Mouse (Mus musculus): ENCODE measurements at regions not wholly inside any gene's neighbourhood (a gene's known extent, or its start where the extent isn't known, plus 50 kb on each side); places are given as distances from the start of the nearest gene placed in this dataset.
A peak's percentile ranks its signal among the peaks of the same experiment; 100 is the strongest.

DNA sequence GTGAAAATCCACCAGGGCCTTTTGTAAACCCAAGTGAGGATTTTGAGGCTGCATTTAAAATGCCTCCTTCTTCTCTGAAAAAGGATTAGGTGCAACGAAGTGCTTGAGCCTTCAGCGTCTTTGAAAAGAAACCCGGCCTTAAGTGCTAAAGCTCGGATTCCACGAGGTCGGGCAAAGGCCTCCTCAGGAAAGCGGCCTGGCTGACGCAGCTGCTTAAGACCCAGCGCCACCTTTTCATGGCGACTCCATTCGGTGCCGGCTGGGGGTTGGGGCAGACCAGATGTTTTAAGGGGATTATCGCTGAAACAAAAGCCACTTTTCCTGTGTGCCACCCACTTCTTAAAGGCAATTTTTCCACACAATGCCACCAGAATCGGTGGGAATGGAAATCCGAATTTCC lies 61.6 kb upstream of the 4932438H23Rik start:
- WGBS: 41% methylated on average over 15 of the region's 15 CpGs
- no peak overlapping the region for H3K27ac ChIP-seq
- H3K4me1 ChIP-seq: no peaks in the 10 kb centered on the region
- no peak overlapping the region for H3K4me3 ChIP-seq
- no peak overlapping the region for H3K4me2 ChIP-seq (replicated peaks)
- no peak overlapping the region for H3K9ac ChIP-seq
- H3K36me3 ChIP-seq: no peaks in the 10 kb centered on the region
- no peak for ATAC-seq (ENCODE audit: low FRiP score)
- H3K9me3 ChIP-seq (replicated peaks): no peaks in the 10 kb centered on the region
- H3K27me3 ChIP-seq: peaks cover 61% of the 10 kb centered on the region

DNA sequence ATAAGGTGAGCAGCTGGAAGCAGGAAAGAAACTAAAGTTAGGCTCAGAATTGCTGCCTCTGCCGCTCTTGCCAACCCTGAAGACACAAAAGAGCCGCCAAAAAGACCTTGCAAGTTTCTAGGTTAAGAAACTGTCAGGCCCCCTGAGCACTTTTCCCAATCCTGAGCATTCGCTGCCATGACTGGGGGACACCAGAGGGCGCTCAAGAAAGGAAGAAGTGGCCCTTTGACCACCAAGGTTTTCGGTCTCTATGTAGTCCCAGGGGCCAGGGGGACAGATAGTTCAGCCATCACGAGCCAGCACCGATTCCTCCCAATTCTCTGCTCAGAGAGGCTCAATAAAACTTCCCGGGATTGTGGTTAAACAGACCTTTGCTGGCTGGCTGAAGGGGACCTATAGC lies 64.6 kb upstream of the Olig2 start:
- no peak overlapping the region for H3K27ac ChIP-seq

DNA sequence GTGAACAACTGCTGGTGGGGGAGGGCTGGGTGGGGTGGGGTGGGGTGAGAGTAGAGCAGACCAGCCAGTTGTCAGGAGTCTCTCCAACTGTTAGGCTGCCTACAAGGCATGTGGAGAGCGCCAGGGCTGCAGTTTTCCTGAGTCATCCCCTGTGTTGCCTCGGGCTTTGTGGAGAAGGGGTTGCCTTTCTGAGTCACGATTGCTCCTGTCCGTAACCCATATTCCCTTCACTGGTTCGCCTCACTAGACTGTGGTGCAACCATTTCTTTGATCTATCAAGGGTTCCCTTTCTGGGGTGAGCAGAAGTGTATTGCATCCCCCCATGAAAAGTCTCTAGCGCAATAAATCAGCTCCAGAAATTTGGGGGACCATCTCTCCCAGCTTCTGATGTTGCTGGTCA lies 63.6 kb upstream of the Olig2 start:
- no peaks in the 10 kb centered on the region for H3K9me3 ChIP-seq (replicated peaks)
- ATAC-seq (ENCODE audit: low FRiP score): no peak
- no peak overlapping the region for H3K4me2 ChIP-seq (replicated peaks)
- H3K9ac ChIP-seq: no peak overlapping the region
- no peaks in the 10 kb centered on the region for H3K4me1 ChIP-seq
- no peaks in the 10 kb centered on the region for H3K36me3 ChIP-seq
- peaks cover 98% of the 10 kb centered on the region for H3K27me3 ChIP-seq
- no peak overlapping the region for H3K4me3 ChIP-seq
- no peak overlapping the region for H3K27ac ChIP-seq
- 69% methylated on average over 6 of the region's 6 CpGs for WGBS

More for the DNA sequence above, 64.6 kb upstream of the Olig2 start:
- H3K4me3 ChIP-seq: no peak overlapping the region
- no peaks in the 10 kb centered on the region for H3K36me3 ChIP-seq
- no peak for ATAC-seq (ENCODE audit: low FRiP score)
- H3K27me3 ChIP-seq: peaks cover 98% of the 10 kb centered on the region
- 12% methylated on average over 8 of the region's 8 CpGs for whole genome bisulfite sequencing
- no peak overlapping the region for H3K9ac ChIP-seq
- H3K4me1 ChIP-seq: no peaks in the 10 kb centered on the region
- H3K4me2 ChIP-seq (replicated peaks): no peak overlapping the region
- no peaks in the 10 kb centered on the region for H3K9me3 ChIP-seq (replicated peaks)

DNA sequence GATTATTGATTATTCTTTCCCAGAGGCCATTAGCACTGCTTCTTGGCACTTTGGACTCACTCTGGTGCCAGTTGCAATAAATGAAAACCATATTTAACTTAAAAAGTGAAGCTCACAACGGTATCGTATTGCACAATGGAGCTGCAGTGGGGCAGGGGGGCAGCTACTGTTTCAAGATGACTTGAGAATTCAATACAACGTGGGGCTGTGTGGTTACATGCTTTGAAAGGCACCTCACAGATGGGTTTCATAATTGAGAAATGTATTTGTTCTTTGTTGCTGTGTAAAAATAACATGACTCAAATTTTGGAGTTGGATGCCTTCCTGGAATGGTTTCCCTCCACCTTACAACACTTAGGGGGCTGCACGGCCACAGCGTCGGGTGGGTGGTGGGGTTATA lies 62.9 kb upstream of the Olig2 start:
- Histone ChIP-seq H3K36me3 (no peaks in the 10 kb centered on the region), H3K9me3 (replicated peaks) (no peaks in the 10 kb centered on the region), H3K4me1 (no peaks in the 10 kb centered on the region), H3K9ac (no peak overlapping the region), H3K4me3 (no peak overlapping the region), H3K27me3 (peaks cover 98% of the 10 kb centered on the region), H3K27ac (no peak overlapping the region), H3K4me2 (replicated peaks) (no peak overlapping the region)
- WGBS: 76% methylated on average over 6 of the region's 6 CpGs
- no peak for ATAC-seq (ENCODE audit: low FRiP score)

DNA sequence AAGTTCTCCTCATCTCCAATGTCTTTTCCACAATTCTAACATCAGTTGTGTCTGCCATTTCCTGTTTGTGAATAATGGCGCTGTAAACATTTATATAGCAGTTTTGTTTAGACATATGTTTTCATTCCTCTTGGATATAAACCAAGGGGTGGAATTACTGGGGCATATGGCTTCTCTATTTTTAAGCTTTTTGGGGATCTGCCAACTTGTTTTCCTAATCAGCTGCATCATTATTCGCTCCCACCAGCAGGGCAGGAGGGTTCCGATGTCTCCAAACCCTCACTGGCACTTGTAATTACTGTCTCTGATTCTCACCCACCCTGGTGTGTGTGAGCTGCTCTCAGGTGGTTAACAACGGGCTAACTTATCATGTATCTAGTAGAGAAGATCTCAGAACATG lies 59.4 kb upstream of the Olig2 start:
- H3K36me3 ChIP-seq: no peaks in the 10 kb centered on the region
- H3K4me2 ChIP-seq (replicated peaks): no peak overlapping the region
- no peak overlapping the region for H3K4me3 ChIP-seq
- no peak overlapping the region for H3K27ac ChIP-seq
- no peak for ATAC-seq (ENCODE audit: low FRiP score)
- H3K9ac ChIP-seq: no peak overlapping the region
- peaks cover 99% of the 10 kb centered on the region for H3K27me3 ChIP-seq
- WGBS: 81% methylated on average over 4 of the region's 4 CpGs
- H3K9me3 ChIP-seq (replicated peaks): no peaks in the 10 kb centered on the region
- H3K4me1 ChIP-seq: peaks cover 7% of the 10 kb centered on the region

DNA sequence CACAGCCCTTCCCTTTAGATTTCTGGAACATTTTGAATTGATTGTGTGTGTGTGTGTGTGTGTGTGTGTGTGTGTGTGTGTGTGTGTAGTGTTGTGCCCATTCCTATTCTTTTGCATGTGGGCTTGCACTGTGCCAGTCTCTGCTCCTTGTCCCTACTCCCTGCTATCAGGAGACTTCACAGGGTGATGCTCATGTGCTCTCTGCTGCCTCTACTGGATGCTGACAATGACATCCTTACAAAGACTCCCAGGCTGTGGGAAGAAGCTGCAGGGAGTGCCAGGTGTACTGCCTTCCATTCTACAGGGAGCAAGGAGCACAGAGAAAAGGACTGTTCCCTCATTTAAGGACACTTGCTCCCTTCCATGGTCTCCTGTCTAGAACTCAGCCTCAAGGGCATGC lies 58.4 kb upstream of the Olig2 start:
- Histone ChIP-seq H3K4me3 (no peak overlapping the region), H3K36me3 (no peaks in the 10 kb centered on the region), H3K9ac (no peak overlapping the region), H3K9me3 (replicated peaks) (no peaks in the 10 kb centered on the region), H3K27me3 (peaks cover 99% of the 10 kb centered on the region), H3K4me2 (replicated peaks) (no peak overlapping the region), H3K4me1 (peaks cover 7% of the 10 kb centered on the region), H3K27ac (no peak overlapping the region)
- ATAC-seq (ENCODE audit: low FRiP score): no peak

DNA sequence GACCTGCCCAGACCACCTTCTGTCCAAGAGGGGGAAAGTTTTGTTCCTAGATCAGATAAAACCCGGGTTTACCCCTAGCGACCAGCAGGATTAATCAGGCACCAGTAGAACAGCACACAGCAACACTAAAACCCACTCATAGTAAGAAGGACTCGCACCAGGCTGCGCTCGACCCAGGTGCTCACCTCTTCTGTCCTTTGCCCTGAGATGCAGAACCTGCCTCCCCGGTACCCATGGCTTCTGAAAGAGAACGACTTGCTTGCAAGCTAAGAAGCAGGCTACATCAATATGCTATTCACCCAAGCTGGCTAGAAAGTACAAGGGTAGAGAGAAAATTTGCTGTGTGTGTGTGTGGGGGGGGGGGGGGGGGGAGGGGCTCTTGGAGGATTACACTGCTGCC lies 56.9 kb upstream of the Olig2 start:
- peaks cover 99% of the 10 kb centered on the region for H3K27me3 ChIP-seq
- ATAC-seq (ENCODE audit: low FRiP score): no peak
- peaks cover 11% of the 10 kb centered on the region for H3K4me1 ChIP-seq
- H3K9me3 ChIP-seq (replicated peaks): no peaks in the 10 kb centered on the region
- no peak overlapping the region for H3K27ac ChIP-seq
- H3K9ac ChIP-seq: no peak overlapping the region
- no peaks in the 10 kb centered on the region for H3K36me3 ChIP-seq
- no peak overlapping the region for H3K4me2 ChIP-seq (replicated peaks)
- 51% methylated on average over 7 of the region's 7 CpGs for WGBS
- H3K4me3 ChIP-seq: no peak overlapping the region

DNA sequence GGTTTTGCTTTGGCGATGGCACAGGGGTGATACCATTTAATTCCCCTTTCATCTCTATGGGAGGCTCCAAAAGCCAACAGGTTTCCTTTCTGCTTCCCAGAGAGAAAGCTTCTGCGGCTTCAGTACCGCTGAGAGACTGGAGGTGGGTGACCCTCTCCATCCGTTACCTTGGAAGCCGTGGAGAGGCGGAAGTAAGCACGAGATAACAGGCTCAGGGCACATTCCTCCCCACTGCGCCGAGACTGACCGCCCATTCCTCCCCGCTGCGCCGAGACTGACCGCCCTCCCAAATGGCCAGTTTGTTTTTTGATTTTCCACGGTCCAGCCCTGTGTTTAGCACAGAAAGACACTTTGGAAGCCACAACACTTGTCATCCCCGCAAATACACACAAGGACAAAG lies 55.4 kb upstream of the Olig2 start:
- Histone ChIP-seq H3K4me2 (replicated peaks) (peak overlapping the region; percentile 44), H3K27ac (no peak overlapping the region), H3K27me3 (peaks cover 97% of the 10 kb centered on the region), H3K9me3 (replicated peaks) (no peaks in the 10 kb centered on the region), H3K9ac (no peak overlapping the region), H3K4me1 (peaks cover 19% of the 10 kb centered on the region), H3K36me3 (no peaks in the 10 kb centered on the region), H3K4me3 (no peak overlapping the region)
- under 1% methylated on average over 16 of the region's 16 CpGs for WGBS
- ATAC-seq (ENCODE audit: low FRiP score): no peak

DNA sequence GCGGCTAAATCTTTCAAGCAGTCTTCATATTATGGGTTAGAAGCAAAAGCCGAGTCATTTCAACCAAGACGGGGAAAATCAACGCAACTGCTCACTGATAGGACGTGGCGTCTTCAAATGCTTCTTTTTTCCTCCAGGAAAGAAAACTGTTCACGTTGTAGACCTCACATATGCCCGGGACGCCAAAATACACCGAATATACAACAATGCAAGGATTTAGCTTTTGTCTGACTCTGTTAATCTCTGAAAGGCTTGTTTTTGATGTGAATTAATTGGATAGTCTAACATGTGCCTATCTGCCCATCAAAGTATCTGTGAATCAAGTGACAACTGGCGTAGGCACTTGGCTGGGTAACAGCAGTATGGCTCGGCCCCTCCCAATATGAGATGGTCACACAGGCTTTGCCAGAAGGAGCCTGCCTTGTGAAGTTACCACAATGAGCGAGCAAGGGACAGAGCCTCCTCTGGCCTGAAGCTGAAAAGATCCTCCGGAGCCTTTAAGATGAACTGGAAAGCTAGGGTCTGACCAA lies 53.3 kb upstream of the Olig2 start:
- no peak overlapping the region for H3K4me3 ChIP-seq
- 73% methylated on average over 14 of the region's 14 CpGs for WGBS
- H3K27me3 ChIP-seq: peaks cover 96% of the 10 kb centered on the region
- H3K4me2 ChIP-seq (replicated peaks): no peak overlapping the region
- H3K4me1 ChIP-seq: peaks cover 19% of the 10 kb centered on the region
- no peaks in the 10 kb centered on the region for H3K9me3 ChIP-seq (replicated peaks)
- no peak for ATAC-seq (ENCODE audit: low FRiP score)
- H3K27ac ChIP-seq: no peak overlapping the region
- H3K36me3 ChIP-seq: no peaks in the 10 kb centered on the region
- H3K9ac ChIP-seq: no peak overlapping the region

DNA sequence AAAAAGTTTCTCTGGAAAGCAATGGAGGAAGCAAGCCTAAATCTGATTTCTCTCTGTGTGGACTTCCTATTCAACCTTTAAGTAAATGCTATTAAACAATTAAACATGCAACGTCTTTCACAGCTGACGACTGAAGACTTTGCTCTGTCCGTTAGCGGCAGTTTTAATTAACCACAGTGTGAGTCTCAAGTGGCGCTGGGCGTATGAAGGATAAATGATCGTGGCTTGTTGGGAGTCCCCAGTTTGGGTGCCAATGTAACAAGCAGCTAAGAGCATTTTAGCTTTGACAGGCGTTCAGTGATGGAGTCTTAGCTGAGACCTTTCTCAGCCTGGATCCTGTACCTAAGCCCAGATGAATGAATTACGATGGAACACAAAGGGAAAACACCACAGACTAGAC lies 52.7 kb upstream of the Olig2 start:
- no peak for ATAC-seq (ENCODE audit: low FRiP score)
- peaks cover 19% of the 10 kb centered on the region for H3K4me1 ChIP-seq
- 60% methylated on average over 9 of the region's 9 CpGs for WGBS
- H3K9me3 ChIP-seq (replicated peaks): no peaks in the 10 kb centered on the region
- no peaks in the 10 kb centered on the region for H3K36me3 ChIP-seq
- peaks cover 96% of the 10 kb centered on the region for H3K27me3 ChIP-seq
- H3K4me2 ChIP-seq (replicated peaks): no peak overlapping the region
- no peak overlapping the region for H3K9ac ChIP-seq
- H3K4me3 ChIP-seq: no peak overlapping the region
- no peak overlapping the region for H3K27ac ChIP-seq

DNA sequence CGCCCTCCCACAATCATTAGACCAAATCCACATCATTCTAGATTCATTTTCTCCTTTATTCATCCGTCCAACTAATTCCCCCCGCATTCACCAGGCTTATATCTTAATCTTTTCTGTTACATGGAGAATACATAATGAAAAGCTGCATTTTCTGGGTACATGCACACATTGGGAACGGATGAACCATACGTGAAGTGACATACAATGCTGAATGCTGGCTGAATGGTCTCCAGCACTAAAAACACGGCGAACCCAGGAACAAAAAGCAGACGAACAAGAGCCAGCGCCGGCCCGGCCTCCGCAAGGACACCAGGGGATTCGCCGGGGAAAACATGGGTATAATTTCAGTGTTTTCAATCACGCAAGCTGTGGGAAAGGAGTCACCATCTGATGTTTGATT lies 52.0 kb upstream of the Olig2 start:
- H3K36me3 ChIP-seq: no peaks in the 10 kb centered on the region
- H3K9me3 ChIP-seq (replicated peaks): no peaks in the 10 kb centered on the region
- peaks cover 19% of the 10 kb centered on the region for H3K4me1 ChIP-seq
- no peak overlapping the region for H3K27ac ChIP-seq
- no peak for ATAC-seq (ENCODE audit: low FRiP score)
- H3K4me2 ChIP-seq (replicated peaks): no peak overlapping the region
- 30% methylated on average over 15 of the region's 15 CpGs for WGBS
- H3K9ac ChIP-seq: no peak overlapping the region
- no peak overlapping the region for H3K4me3 ChIP-seq
- H3K27me3 ChIP-seq: peaks cover 96% of the 10 kb centered on the region

DNA sequence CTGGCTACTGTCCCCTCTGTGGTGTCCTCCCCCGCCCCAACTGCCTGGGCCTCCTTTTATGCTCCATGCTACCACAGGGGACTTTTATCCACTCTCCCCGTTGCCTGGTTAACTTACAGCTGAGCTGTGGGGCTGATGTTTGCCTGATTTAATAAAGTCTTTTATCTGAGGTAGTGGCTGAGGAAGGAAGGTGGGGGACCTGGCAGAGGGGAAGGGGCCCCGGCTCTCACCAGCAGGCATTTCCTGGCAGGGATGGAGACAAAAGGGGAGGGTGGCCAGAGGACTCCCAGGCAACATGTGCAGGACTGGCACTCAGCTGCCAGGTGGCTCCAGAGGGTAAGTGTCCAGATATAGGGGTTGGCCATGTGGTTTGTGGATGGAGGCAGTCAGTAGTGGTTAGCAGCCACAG lies 51.4 kb upstream of the Olig2 start:
- Histone ChIP-seq H3K4me3 (no peak overlapping the region), H3K9ac (no peak overlapping the region)
- ATAC-seq (ENCODE audit: low FRiP score): 0 out of 2 replicates have a peak, but pooled peaks have one; percentile 32

DNA sequence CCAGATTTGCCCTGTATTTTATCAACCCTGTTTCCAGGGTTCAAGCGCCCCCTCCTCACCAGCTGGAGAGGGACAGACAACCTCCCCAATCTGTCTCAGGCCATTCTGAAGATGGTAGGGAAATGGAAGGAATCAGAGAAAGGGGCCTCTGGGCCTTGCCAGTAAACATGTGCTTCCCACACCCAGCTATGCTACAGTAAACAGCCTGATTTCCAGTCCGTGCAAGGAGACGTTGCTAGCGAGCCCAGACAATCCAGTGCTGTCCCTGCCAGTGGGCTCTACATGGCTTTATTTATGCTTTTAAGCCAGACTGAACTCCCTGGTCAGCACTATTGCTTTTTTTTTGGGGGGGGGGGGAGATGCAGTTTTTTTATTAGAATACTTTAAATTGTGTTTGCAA lies 50.9 kb upstream of the Olig2 start:
- H3K36me3 ChIP-seq: no peaks in the 10 kb centered on the region

More for the DNA sequence above, 51.4 kb upstream of the Olig2 start:
- H3K9me3 ChIP-seq (replicated peaks): no peaks in the 10 kb centered on the region
- H3K36me3 ChIP-seq: no peaks in the 10 kb centered on the region
- 18% methylated on average over 3 of the region's 3 CpGs for WGBS
- H3K4me1 ChIP-seq: peaks cover 19% of the 10 kb centered on the region
- H3K27ac ChIP-seq: no peak overlapping the region
- no peak overlapping the region for H3K4me2 ChIP-seq (replicated peaks)
- peaks cover 96% of the 10 kb centered on the region for H3K27me3 ChIP-seq

More for the DNA sequence above, 50.9 kb upstream of the Olig2 start:
- no peak for ATAC-seq (ENCODE audit: low FRiP score)
- Histone ChIP-seq H3K27ac (no peak overlapping the region), H3K4me3 (no peak overlapping the region), H3K9ac (no peak overlapping the region), H3K4me2 (replicated peaks) (no peak overlapping the region), H3K9me3 (replicated peaks) (no peaks in the 10 kb centered on the region), H3K27me3 (peaks cover 97% of the 10 kb centered on the region), H3K4me1 (peaks cover 19% of the 10 kb centered on the region)
- WGBS: 66% methylated on average over 4 of the region's 4 CpGs

Data from hindbrain, embryonic 12.5 days (tissue).